Mouse (Mus musculus) kidney, postnatal 0 days (tissue): Measurements from ENCODE around the gene Kcnj3. TPM values are rescaled to one million over a fixed set of nuclear protein-coding genes. Genes with fewer than 3 reads are reported as not detected.
"Not testable (repeated sequence)": the region's sequence is repeated elsewhere in the genome, so short reads cannot be mapped to it uniquely, and the experiment has no call there.

Experiments
- ATAC-seq: fragments of 200-750 bp; cut with Nextera tagmentation; replicated peaks from 2 replicates; pipeline ENCODE4 v1.8.0; 2017; ENCODE audit warnings: low read depth, moderate number of reproducible peaks, moderate TSS enrichment, moderate library complexity; ENCODE audit not compliant: low FRiP score
- DNase-seq: peaks from one replicate; pipeline ENCODE4 v3.0.0-alpha.2; 2016; ENCODE audit warnings: low spot score
- H3K27ac ChIP-seq: fragments of 300-500 bp; sonication (generic); 2 replicates; pipeline ENCODE4 v1.5.1; 2014; ENCODE audit warnings: mild to moderate bottlenecking
- H3K27me3 ChIP-seq: fragments of 300-500 bp; sonication (generic); 2 replicates; pipeline ENCODE4 v1.6.1; 2014; ENCODE audit warnings: low read length, mixed read lengths; ENCODE audit not compliant: insufficient read depth
- H3K36me3 ChIP-seq: fragments of 300-500 bp; sonication (generic); 2 replicates; pipeline ENCODE4 v1.6.1; 2014; ENCODE audit warnings: low read length, mixed read lengths; ENCODE audit not compliant: insufficient read depth
- H3K4me1 ChIP-seq: fragments of 300-500 bp; sonication (generic); replicated peaks from 2 replicates; pipeline ENCODE4 v1.6.1; 2014; ENCODE audit warnings: antibody characterized with exemption, low read length, mixed read lengths; ENCODE audit not compliant: insufficient read depth
- H3K4me2 ChIP-seq: fragments of 300-500 bp; sonication (generic); 2 replicates; pipeline ENCODE4 v1.6.1; 2014; ENCODE audit warnings: mild to moderate bottlenecking, low read length, moderate library complexity, mixed read lengths
- H3K4me3 ChIP-seq: fragments of 300-500 bp; sonication (generic); replicated peaks from 2 replicates; pipeline ENCODE4 v1.5.1; 2014; ENCODE audit warnings: low read depth, low read length
- H3K9ac ChIP-seq: fragments of 300-500 bp; sonication (generic); 2 replicates; pipeline ENCODE4 v1.6.1; 2014; ENCODE audit warnings: low read depth, low read length
- H3K9me3 ChIP-seq: fragments of 300-500 bp; sonication (generic); replicated peaks from 2 replicates; pipeline ENCODE4 v1.6.1; 2016; ENCODE audit warnings: low read length, inconsistent platforms, mixed read lengths
- CTCF ChIP-seq: IDR thresholded peaks from 2 replicates; pipeline ENCODE4 v1.5.1; 2016; ENCODE audit warnings: antibody characterized with exemption, low read depth, mild to moderate bottlenecking, moderate library complexity
- WGBS: fragments of 180-500 bp; shearing (Covaris S2); extraction: QIAGEN DNeasy Blood & Tissue Kit; methylation state at CpG from one replicate; pipeline ENCODE4 v1.1.7; 2014; 5-methylcytosine and 5-hydroxymethylcytosine counted together
- polyA plus RNA-seq: library from polyadenylated mRNA; unstranded; fragments of >200 nt; fragmentation: Nextera tagmentation; extraction: Ambion mirVana; gene quantifications from 2 replicates; pipeline ENCODE4 v1.2.1, GENCODE M21; 2015

Gene Kcnj3
- polyA plus RNA-seq, 1 experiment from 2014 or later = 0.03 TPM

GRCm38 (mm10) chr2:55459195-55459594 is 23.4 kb downstream of the Kcnj3 start:
- no peaks in the 10 kb centered on the region for H3K9me3 ChIP-seq
- H3K4me1 ChIP-seq = no peaks in the 10 kb centered on the region
- H3K27me3 ChIP-seq = no peaks in the 10 kb centered on the region
- 88% methylated on average over 2 of the region's 2 CpGs for WGBS
- ATAC-seq (no peak), DNase-seq (no peak)
- H3K27ac ChIP-seq = no peak overlapping the region
- H3K9ac ChIP-seq = no peak overlapping the region
- H3K36me3 ChIP-seq = no peaks in the 10 kb centered on the region
- H3K4me3 ChIP-seq = no peak overlapping the region
- no peak for TF ChIP-seq CTCF
- H3K4me2 ChIP-seq = no peak overlapping the region

GRCm38 (mm10) chr2:55469141-55469540 is 33.4 kb downstream of the Kcnj3 start:
- no peak overlapping the region for H3K27ac ChIP-seq
- H3K27me3 ChIP-seq = no peaks in the 10 kb centered on the region
- no peaks in the 10 kb centered on the region for H3K9me3 ChIP-seq
- H3K4me2 ChIP-seq = no peak overlapping the region
- H3K4me1 ChIP-seq = no peaks in the 10 kb centered on the region
- H3K36me3 ChIP-seq = no peaks in the 10 kb centered on the region
- WGBS = 76% methylated on average over 2 of the region's 2 CpGs
- no peak for TF ChIP-seq CTCF
- no peak overlapping the region for H3K9ac ChIP-seq
- no peak for DNase-seq
- no peak overlapping the region for H3K4me3 ChIP-seq
- ATAC-seq = no peak

- ATAC-seq (no peak), DNase-seq (no peak)
- Histone ChIP-seq H3K4me2 (no peak overlapping the region), H3K36me3 (no peaks in the 10 kb centered on the region), H3K27me3 (no peaks in the 10 kb centered on the region), H3K27ac (no peak overlapping the region), H3K9ac (no peak overlapping the region), H3K4me1 (no peaks in the 10 kb centered on the region), H3K9me3 (no peaks in the 10 kb centered on the region), H3K4me3 (no peak overlapping the region)
- WGBS = 87% methylated on average over 2 of the region's 2 CpGs
- no peak for TF ChIP-seq CTCF
Measured at GRCm38 (mm10) chr2:55470006-55470405, 34.2 kb downstream of the Kcnj3 start.

GRCm38 (mm10) chr2:55479511-55479910 is 43.7 kb downstream of the Kcnj3 start:
- no peak for TF ChIP-seq CTCF
- Histone ChIP-seq H3K27ac (no peak overlapping the region), H3K27me3 (no peaks in the 10 kb centered on the region), H3K36me3 (no peaks in the 10 kb centered on the region), H3K4me2 (no peak overlapping the region), H3K4me3 (no peak overlapping the region), H3K9me3 (no peaks in the 10 kb centered on the region), H3K9ac (no peak overlapping the region), H3K4me1 (no peaks in the 10 kb centered on the region)
- ATAC-seq (no peak), DNase-seq (no peak)
- WGBS = 78% methylated on average over 4 of the region's 4 CpGs

GRCm38 (mm10) chr2:55479933-55480601 is 44.3 kb downstream of the Kcnj3 start:
- H3K36me3 ChIP-seq = no peaks in the 10 kb centered on the region
- no peak overlapping the region for H3K9ac ChIP-seq
- no peak for TF ChIP-seq CTCF
- ATAC-seq (no peak), DNase-seq (no peak)
- no peak overlapping the region for H3K27ac ChIP-seq
- no peaks in the 10 kb centered on the region for H3K4me1 ChIP-seq
- H3K4me2 ChIP-seq = no peak overlapping the region
- no peaks in the 10 kb centered on the region for H3K27me3 ChIP-seq
- 82% methylated on average over 4 of the region's 4 CpGs for WGBS
- H3K9me3 ChIP-seq = no peaks in the 10 kb centered on the region
- no peak overlapping the region for H3K4me3 ChIP-seq

GRCm38 (mm10) chr2:55480602-55480965 is 44.8 kb downstream of the Kcnj3 start:
- no peak overlapping the region for H3K27ac ChIP-seq
- H3K9me3 ChIP-seq = no peaks in the 10 kb centered on the region
- ATAC-seq = no peak
- no peaks in the 10 kb centered on the region for H3K36me3 ChIP-seq
- no peaks in the 10 kb centered on the region for H3K4me1 ChIP-seq
- H3K4me2 ChIP-seq = no peak overlapping the region
- H3K9ac ChIP-seq = no peak overlapping the region
- H3K27me3 ChIP-seq = no peaks in the 10 kb centered on the region
- no peak overlapping the region for H3K4me3 ChIP-seq
- no peak for TF ChIP-seq CTCF
- no peak for DNase-seq

GRCm38 (mm10) chr2:55485500-55486129 is 49.8 kb downstream of the Kcnj3 start:
- not testable (repeated sequence) for H3K27me3 ChIP-seq, ATAC-seq, H3K4me3 ChIP-seq, DNase-seq, H3K9ac ChIP-seq, H3K36me3 ChIP-seq, H3K9me3 ChIP-seq, H3K4me1 ChIP-seq, H3K4me2 ChIP-seq, H3K27ac ChIP-seq
- WGBS = 83% methylated on average over 7 of the region's 7 CpGs
